Mouse (Mus musculus) stomach, postnatal 0 days (tissue): Measurements from ENCODE around the gene Tmem9.

Experiments used
- CTCF ChIP-seq: IDR thresholded peaks from 2 replicates; pipeline ENCODE4 v1.5.1; 2016; ENCODE audit warnings: antibody characterized with exemption, low read depth, mild to moderate bottlenecking, moderate library complexity
- EP300 ChIP-seq: optimal IDR thresholded peaks from 2 replicates; pipeline ENCODE3; 2016; ENCODE audit warnings: antibody characterized with exemption

GRCm38 (mm10) chr1:136018390-136019189 is 10.6 kb downstream of the Tmem9 start:
- TF ChIP-seq CTCF: no peak
- TF ChIP-seq EP300: no peak
